Mouse (Mus musculus) megakaryocyte progenitor cell, adult 5-6 weeks (primary cell): ENCODE measurements around the gene Stard8. TPM values are rescaled to one million over a fixed set of nuclear protein-coding genes. Genes with fewer than 3 reads are reported as not detected.

Experiments
- ATAC-seq: replicated peaks from 2 replicates; pipeline ENCODE4 v1.8.0; 2016; ENCODE audit warnings: mild to moderate bottlenecking, moderate TSS enrichment, inconsistent platforms; ENCODE audit not compliant: poor library complexity
- total RNA-seq, 2 experiments: library from RNA; stranded (forward) in 1 of 2; stranded (reverse) in 1 of 2; fragments of 157-497, 149-512 nt in 1 of 2; fragments of 200-1000 nt in 1 of 2; gene quantifications; 2 replicates each; pipeline versions ENCODE4 v1.2.3 to v1.2.4; 2015 to 2017

Stard8 gene
- total RNA-seq, 2 experiments from 2014 or later: 5.6 to 6.9 TPM

DNA sequence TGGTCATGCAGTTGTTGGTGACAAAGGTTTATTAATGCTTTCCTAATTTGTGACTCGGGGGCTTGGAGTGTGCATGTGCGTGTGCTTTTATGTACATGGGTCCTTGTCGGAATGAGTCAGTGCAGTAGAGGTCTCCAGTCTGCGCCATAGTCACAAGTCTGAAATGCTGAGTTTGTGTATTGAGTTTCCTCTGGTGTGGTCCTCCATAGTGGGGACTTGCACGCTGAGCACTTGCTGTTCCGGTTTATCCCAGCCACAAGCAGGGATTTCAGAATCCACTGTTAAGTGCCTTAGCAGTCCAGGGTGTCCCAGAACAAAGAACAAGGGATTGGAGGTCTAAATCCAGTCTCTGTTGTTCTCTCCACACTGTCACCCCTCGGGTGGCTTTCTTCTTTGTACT, 42.3 kb downstream of the Stard8 start:
- no peak for ATAC-seq

DNA sequence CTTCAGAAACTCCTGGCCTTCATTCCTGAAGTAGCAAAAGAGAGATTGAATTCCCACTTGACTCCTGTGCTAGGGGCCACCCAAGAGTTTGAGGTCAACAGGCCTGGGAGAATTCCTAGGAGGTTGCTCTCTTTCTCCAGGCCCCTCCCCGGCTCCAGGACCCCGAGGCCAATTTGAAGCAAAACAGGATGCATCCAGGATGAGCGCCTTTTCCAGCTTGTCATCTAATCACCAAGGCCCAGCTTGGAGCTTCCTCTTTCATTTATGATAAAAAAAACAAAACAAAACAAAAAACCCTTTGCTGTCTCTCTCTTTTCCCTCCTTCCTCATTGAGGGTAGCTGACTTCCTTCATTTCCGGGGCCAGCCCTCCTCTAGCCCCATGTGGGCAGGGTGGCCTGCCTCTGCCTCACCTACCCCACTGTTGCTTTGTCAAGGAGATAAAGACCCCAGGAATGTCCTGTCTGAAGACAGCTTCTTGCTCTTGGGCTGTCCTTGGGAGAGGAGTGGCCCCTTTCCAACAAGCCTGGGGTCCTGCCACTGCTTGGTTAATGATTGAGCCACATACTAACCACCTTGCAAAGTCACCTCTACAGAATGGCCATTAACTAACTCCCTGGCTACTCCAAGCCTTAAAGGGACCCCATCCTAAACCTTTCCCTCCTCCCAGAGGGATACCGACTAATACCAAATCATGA, 43.5 kb downstream of the Stard8 start:
- ATAC-seq: peak; percentile 20

DNA sequence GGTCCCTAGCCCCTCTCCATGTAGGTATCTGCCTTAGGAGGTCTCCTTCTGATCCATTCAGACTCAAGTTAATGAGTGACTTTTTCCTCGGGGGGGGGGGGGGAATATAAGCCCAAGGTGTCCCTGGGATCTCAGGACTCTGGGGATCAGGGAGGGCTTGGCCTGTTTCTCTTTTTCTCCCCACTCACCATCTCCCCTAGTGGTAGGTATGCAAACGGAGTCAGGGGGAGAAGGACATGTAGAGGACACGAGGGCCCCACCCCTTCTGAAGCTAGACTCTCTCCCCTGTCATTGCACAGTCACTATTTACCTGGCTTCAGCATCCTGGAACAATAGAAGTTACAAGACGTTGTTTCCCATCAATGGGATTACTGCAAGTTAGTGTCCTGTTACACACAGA, 45.1 kb downstream of the Stard8 start:
- no peak for ATAC-seq

DNA sequence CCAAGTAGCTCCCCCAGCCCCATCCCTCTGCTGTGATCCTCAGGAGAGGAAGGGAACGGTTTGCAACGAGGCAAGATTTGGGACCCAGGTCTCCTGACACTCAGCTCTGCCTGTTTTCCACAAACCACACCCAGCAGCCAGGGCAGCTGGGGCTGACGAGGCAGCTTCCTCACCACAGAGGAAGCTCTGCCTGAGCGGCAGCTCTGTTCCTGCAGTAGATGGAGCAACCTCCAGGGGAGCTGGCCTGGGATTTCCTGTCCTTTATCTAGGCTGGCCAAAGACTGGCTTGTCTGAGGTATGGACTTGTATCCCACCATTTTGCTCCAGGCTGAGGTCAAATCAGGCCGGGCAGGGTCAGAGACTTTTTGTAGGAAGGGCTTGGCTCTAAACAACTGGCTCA, 46.2 kb downstream of the Stard8 start:
- ATAC-seq: peak; percentile 89

DNA sequence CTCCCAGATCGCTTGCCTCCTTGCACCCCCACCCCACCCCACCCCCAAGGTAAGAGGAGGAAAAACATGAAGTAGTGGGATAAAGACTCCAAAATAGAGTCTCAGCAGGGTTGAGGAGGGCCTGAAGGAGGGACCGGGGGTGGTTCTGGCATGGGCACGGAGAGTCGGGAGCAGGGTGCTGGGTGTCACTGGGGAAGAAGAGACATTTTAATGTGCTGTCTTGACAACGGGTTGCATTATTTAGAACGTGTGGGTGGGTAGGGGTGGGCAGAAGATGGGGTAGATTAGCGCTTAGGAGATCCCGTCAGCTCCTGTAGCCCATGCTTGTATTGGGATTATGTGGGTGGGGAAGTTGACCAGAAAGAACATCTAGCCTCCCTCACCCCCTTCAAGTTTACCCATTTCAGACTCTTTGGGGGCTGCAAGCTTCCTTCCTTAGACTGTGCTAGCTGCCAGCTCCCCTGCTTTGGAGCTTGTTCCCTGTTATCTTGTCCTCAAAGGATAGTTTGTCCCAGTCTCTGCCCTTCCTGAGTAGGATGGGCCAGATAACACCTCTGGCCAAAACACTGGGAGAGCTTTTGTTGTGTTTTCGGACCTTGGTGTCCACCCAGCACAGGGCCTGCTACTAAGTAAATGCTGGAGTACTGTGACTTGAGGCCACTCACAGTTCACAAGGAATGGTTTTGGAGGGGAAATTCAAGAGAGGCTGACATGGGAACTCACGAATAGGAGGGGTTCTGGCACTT, 47.9 kb downstream of the Stard8 start:
- no peak for ATAC-seq

DNA sequence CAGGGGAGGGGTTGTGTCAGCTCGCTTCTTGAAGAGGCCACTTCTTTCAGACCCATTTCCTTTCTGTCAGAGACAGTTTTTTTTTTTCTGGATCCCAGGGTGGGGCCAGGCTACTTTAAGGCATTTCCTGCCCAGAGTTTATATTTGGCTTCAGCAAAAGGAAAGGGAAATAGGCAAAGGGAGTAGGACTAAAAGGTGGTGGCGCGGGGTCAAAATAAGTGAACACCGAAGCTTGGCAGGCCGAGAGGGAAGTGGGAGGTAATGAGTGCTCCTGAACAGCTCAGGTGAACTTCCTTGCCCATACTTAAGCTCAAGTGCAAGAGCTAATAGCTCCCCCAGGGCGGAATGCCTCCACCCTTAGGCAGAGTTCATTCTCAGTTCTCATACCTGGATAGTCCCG, 49.2 kb downstream of the Stard8 start:
- ATAC-seq: no peak

DNA sequence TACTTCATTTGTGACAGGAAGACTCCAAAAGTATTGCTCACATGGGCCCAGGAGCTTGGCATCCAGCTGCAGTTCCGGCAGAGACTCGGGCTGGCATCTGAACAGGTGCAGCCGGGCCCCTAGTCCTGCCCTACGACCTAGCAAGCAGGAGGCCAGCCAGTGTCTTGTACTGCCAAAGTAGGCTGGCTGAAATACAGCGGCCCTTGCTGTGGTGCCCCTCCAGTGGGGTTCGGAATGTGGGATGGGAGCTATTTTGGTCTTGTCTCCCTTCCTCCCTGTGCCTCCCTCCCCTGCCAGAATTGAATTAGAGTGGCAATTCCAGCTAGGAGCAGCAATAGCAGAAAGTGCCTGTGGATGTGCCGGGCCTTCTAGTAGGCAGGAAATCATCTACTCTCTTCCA, 51.5 kb downstream of the Stard8 start:
- ATAC-seq: no peak

DNA sequence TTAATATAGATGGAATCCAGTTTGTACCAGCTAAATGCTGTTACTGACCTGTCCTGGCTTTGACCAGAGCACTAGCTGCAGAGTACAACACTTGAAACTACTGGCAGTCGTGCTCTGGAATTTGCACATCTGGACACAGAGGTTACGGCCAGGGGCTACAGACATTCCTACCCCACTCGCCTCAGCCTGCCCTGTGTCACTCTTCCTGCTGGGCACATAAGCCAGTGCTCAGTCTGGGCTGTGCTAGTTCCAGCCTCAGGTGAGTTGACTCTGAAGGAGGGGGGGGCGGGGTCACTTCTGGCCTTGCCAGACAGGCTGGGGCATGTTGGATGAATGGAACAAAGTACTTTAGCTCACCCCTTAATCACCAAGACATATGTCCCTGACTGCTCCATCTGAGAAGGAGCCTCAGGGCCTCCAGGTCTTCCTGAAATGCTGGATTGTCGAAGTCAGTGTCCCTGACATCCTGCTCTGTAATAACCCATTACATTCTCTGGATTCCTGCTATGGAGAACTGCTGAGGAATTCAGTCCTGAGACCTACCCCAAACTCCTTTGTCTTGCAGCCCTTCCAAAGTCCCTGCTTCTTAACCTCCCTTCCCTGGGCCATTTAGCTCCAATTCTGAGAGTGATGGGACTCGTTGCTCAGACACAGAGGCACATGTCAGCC, 54.9 kb downstream of the Stard8 start:
- no peak for ATAC-seq

DNA sequence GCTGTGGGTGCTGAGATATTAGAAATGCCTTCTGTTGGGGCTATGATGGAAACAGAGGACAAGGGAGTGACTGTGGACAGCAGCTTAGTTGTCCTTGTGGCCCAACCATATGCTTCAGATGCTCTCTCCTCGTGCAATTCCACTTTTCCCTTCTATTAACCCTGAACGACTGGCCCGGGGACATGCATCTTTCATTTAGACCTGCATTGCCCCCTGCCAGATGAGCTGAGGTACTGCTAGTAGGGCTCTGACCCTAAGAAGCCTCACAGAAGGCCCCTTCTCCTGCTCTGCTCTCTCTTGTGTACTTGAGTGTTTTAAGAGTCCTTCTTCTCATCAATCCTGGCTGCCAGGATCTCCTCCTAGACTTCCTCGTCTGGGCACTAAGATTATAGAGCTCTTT, 56.1 kb downstream of the Stard8 start:
- ATAC-seq: peak; percentile 46; the same call in 1 of the 2 replicates

DNA sequence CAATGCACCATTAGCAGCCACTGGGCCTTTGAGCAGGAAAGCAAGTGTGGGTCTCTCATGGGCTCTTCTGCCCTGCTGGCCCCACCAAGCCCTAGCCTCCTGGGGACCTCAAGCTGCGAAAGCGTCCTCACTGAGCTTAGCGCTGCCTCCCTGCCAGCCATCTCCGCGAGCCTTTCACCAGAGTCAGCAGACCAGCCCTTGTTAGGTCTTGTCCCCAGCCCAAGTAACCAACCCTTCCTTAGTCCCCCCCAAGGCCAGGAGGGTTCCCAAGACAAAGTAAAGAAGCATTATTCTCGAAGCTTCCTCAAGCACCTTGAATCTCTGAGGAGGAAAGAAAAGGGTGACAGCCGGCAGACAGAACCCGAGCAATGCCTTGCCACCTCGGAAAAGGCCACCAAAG, 62.5 kb downstream of the Stard8 start:
- no peak for ATAC-seq

DNA sequence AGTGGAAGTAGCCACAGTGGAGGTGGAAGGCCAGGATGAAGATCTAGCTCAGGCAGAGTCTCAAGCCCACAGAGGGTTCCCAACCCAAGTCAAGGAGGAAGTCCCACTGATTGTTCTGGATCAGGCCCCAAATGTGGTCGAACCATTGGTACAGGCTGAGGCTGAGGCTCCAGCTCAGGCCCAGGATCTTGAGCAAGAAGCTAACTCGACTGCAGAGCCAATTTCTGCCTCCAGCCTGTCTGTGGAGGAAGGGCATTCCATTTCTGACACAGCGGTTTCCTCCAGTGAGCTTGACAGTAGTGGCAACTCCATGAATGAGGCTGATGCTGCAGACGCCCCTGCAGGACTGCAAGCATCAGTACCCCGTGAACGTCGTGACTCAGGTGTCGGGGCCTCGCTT, 63.5 kb downstream of the Stard8 start:
- peak; percentile 37; the same call in 1 of the 2 replicates for ATAC-seq

DNA sequence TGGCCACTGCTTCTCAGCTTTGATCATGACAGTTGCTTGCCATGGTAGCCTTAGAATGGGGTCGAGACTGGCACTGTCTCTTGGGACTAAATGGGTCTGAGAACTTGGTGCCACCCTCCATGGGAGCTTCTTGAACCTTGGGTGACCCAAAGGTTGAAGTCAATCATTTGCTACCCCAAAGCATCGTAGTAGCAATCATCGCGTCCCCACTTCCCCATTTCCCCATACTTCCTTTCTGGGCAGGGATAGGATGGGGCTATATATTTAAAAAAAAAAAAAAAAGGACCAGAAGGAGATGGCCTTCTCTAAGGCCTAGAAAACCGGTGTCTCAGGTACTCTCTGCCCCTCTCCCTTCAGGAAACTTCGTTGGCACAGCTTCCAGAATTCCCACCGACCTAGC, 64.2 kb downstream of the Stard8 start:
- ATAC-seq: peak; percentile 73

DNA sequence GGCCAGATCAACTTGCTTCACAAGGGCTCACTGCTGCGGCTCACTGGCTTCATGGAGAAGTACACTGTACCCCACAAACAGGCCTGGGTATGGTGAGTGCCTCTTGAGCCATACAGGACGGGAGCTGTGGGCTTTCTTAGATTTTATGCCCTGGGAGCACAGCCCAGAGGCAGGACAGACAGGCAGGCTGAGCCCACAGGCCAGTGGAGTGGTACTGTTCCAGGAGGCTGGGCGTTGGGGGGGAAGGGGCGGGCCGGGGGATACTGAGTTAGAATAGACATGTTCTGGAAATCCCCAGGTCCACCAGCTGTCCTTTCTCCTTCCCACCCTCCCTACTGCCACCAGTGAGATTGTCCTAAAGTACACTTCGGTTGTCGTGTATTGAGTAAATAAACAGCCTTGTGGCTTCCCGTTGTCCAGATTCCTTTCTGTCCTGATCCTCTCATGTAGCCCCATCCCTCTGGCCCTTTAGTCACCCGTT, 64.7 kb downstream of the Stard8 start:
- no peak for ATAC-seq

DNA sequence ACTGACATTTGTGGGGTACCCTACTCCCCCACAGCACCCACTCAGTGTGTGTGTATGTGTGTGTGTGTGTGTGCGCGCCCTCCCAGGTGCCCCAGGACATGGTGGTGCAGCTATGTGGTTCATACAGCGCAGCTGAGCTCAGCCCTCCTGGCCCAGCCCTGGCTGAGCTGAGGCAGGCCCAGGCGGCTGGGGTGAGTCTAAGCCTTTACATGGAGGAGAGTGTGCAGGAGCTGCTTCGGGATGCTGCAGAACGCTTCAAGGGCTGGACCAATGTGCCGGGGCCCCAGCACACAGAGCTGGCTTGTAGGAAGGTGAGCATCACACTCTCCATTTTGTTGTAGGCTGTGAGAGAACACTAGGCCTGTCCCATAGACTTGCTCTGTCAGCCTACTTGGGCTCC, 68.1 kb downstream of the Stard8 start:
- ATAC-seq: no peak

DNA sequence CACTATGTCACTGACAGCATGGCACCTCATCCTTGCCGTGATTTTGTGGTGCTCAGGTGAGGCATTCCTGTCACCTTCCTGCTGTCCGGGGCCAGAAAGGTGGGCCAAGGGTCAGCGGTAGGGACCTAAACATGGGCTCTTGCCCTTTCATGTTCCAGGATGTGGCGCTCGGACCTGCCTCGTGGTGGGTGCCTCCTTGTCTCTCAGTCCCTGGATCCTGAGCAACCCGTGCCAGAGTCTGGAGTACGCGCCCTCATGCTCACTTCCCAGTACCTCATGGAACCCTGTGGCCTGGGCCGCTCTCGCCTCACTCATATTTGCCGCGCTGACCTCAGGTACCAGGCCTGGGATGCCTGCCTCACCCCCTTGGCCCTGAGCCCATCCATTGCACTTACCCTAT, 69.5 kb downstream of the Stard8 start:
- no peak for ATAC-seq

DNA sequence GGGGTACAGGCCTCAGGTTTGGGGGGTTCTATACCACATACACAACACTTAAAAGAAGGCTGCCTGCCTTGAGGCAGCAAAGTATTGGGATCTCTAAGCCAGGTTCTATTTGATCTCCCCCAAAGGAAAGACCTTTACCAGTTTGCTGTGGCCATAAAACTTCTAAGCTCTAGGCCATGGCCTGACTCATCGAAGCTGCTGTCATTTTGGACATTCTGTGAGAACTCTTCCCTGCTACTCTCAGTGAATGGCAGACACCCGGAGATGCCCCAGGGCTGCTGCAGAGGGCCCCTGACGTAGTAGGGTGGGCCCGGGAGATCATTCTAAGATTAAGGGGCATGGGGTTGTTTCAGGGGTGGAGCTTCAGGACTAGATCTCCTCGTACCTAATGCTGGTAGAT, 72.1 kb downstream of the Stard8 start:
- no peak for ATAC-seq

DNA sequence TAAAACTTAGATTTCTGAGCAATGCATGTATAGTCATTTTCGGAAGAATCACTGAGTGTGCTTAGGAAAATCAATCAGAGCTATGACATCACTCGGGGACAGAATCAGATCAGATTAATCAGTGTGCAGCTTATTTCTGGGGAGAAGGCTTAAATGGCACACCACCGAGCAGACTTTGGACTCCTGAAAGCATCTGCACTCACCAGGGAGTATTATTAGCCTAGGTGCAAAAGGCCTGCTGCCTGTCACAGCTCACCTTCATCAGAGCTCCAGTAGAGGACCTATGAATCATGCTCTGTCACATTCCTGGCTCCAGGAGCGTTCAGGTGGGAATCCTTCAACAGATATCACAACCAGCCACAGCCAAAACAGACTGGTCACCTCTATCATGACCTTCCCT, 73.4 kb downstream of the Stard8 start:
- no peak for ATAC-seq

DNA sequence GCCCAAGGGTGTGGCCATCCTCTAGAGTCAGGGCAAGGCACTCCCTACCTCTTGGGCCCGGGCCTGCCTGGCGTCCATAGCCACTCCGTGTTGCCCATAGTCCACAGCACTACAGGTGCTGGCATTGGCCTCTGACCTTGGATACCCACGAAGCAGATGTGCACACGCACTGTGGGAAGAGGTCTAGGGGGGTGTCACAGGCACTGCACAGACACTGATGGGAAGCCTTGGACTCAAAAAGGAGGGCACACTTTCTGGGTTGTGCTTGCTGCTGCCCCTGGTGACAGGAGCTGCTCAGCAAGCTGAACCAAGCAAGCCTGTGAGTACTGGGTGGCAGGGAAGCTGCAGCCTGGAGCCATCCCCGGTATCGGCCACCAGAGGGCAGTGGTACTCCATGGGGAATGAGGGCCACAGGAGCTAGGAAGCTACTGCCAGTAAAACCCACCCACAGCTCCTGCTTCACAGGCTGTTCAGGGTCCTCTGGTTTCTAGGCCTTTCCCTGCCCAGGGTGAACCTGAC, 75.4 kb downstream of the Stard8 start:
- peak; percentile 100 for ATAC-seq

DNA sequence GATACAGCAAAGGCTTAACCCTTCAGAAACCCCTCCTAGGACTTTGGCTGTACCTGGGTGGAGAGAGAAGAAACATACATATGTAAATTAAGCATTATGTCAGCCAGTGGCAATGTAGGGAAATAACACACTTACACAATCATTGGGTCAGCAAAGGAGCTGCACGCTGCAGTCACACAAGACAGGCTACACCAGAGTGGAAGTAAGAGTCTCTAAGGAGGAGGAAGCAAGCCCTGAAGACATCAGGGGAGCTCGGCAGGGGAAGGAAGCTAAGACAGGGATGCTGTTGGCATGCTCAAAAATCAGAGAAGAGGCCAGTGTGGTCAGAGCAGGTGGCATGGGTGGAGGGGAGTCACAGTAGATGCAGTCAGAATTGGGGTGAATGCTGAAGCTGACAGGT, 89.7 kb downstream of the Stard8 start:
- peak; percentile 75 for ATAC-seq

DNA sequence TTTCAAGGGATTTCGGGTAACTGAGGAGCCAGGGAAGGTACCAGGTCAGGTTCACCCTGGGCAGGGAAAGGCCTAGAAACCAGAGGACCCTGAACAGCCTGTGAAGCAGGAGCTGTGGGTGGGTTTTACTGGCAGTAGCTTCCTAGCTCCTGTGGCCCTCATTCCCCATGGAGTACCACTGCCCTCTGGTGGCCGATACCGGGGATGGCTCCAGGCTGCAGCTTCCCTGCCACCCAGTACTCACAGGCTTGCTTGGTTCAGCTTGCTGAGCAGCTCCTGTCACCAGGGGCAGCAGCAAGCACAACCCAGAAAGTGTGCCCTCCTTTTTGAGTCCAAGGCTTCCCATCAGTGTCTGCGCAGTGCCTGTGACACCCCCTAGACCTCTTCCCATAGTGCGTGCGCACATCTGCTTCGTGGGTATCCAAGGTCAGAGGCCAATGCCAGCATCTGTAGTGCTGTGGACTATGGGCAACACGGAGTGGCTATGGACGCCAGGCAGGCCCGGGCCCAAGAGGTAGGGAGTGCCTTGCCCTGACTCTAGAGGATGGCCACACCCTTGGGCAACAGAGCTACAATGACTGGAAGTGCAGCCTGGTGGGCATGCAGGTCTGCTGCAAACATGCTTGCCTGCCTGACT, 108.2 kb downstream of the Stard8 start:
- ATAC-seq: peak; percentile 100

DNA sequence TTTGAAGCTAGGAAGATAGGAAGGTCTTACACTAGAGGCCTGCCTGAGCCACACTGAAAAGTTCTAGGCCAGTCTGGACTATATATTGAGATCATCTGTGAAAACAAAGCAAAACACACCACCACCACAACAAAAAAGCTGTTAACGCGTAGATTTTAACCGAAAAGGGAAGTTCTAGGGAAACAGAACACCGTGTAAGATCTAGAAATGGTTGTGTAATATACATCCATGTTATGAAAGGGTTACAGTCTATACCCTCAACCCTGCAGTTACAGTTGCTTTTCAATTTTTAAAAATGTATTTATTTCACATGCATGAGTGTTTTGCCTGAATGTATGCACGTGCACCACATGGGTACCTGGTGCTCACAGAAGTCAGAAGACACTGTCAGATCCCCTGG, 116.5 kb downstream of the Stard8 start:
- ATAC-seq: peak; percentile 76
